Mouse (Mus musculus) lung, postnatal 0 days (tissue): ENCODE measurements around the gene Dlg4. TPM values are rescaled to one million over a fixed set of nuclear protein-coding genes. Genes with fewer than 3 reads are reported as not detected.
A peak's percentile ranks its signal among the peaks of the same experiment; 100 is the strongest.
"Not testable (repeated sequence)": the region's sequence is repeated elsewhere in the genome, so short reads cannot be mapped to it uniquely, and the experiment has no call there.

Experiments
- ATAC-seq: fragments of 200-750 bp; cut with Nextera tagmentation; 2 replicates; pipeline ENCODE4 v1.8.0; 2017; ENCODE audit warnings: moderate library complexity
- DNase-seq: peaks from one replicate; pipeline ENCODE4 v3.0.0-alpha.2; 2016; ENCODE audit warnings: low spot score
- H3K27ac ChIP-seq: fragments of 300-500 bp; sonication (generic); 2 replicates; pipeline ENCODE4 v1.5.1; 2014; ENCODE audit warnings: antibody characterized with exemption, mild to moderate bottlenecking, low read length, mixed read lengths
- H3K27me3 ChIP-seq: fragments of 300-500 bp; sonication (generic); replicated peaks from 2 replicates; pipeline ENCODE4 v1.6.1; 2014; ENCODE audit warnings: low read length, mixed read lengths; ENCODE audit not compliant: insufficient read depth
- H3K36me3 ChIP-seq: fragments of 300-500 bp; sonication (generic); 2 replicates; pipeline ENCODE4 v1.6.1; 2014; ENCODE audit warnings: low read length, mixed read lengths; ENCODE audit not compliant: insufficient read depth
- H3K4me1 ChIP-seq: fragments of 300-500 bp; sonication (generic); 2 replicates; pipeline ENCODE4 v1.6.1; 2014; ENCODE audit warnings: antibody characterized with exemption, low read depth, low read length, mixed read lengths; ENCODE audit not compliant: insufficient read depth
- H3K4me2 ChIP-seq: fragments of 300-500 bp; sonication (generic); replicated peaks from 2 replicates; pipeline ENCODE4 v1.6.1; 2014; ENCODE audit warnings: low read depth, mild to moderate bottlenecking, low read length, moderate library complexity, mixed read lengths
- H3K4me3 ChIP-seq: fragments of 300-500 bp; sonication (generic); 2 replicates; pipeline ENCODE4 v1.5.1; 2014; ENCODE audit warnings: low read depth, low read length
- H3K9ac ChIP-seq: fragments of 300-500 bp; sonication (generic); replicated peaks from 2 replicates; pipeline ENCODE4 v1.6.1; 2014; ENCODE audit warnings: low read depth, mild to moderate bottlenecking
- H3K9me3 ChIP-seq: fragments of 300-500 bp; sonication (generic); 2 replicates; pipeline ENCODE4 v1.6.1; 2016; ENCODE audit warnings: low read length, mixed read lengths
- CTCF ChIP-seq: IDR thresholded peaks from 2 replicates; pipeline ENCODE4 v1.5.1; 2016; ENCODE audit warnings: antibody characterized with exemption, mild to moderate bottlenecking
- EP300 ChIP-seq: IDR thresholded peaks from 2 replicates; pipeline ENCODE4 v1.6.1; 2016; ENCODE audit warnings: antibody characterized with exemption, mild to moderate bottlenecking, control low read depth
- WGBS: fragments of 180-500 bp; shearing (Covaris S2); extraction: QIAGEN DNeasy Blood & Tissue Kit; methylation state at CpG from one replicate; pipeline ENCODE4 v1.1.7; 2014; 5-methylcytosine and 5-hydroxymethylcytosine counted together
- polyA plus RNA-seq: library from polyadenylated mRNA; unstranded; fragments of >200 nt; fragmentation: Nextera tagmentation; extraction: Ambion mirVana; gene quantifications from 2 replicates; pipeline ENCODE4 v1.2.1, GENCODE M21; 2015

The Dlg4 gene
- polyA plus RNA-seq, 1 experiment from 2014 or later, result 2.0 TPM

DNA sequence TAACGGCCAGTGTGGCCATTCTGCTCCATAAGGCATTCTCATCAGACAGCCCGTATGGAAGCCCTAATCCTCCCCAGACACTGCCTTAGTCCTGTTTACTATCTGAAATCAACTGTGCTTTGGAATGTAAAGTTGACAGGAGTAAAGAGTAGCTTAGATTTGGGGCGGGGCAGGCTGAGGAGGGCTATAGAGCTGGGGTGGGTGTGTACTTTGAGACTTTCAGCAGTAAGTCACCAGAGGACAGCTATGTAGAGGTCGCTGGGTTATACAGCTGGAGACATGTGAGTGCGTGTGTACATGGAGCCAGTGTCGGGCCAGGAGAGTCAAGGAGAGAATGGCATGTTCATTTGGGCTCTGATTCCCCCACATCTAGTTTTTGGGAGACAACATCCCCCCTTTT lies 43.2 kb downstream of the Dlg4 start:
- no peak for DNase-seq
- 39% methylated on average over 6 of the region's 6 CpGs for WGBS

DNA sequence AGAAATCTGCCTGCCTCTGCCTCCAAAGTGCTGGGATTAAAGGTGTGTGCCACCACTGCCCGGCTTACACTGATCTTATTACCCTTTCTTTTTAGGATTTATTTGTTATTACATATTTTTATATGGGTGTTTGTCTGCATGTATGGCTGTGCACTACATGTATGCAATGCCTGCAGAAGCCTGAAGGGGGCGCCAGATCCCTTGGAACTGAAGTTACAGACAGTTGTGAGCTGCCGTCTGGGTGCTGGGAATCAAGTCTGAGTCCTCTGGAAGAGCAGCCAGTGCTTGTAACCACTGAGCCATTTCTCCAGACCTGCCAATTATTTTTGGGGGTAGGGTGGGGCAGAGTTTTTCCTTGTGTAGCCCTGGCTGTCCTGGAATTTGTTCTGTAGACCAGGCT lies 46.3 kb downstream of the Dlg4 start:
- Histone ChIP-seq H3K4me1 (no peaks in the 10 kb centered on the region), H3K36me3 (no peaks in the 10 kb centered on the region), H3K27ac (no peak overlapping the region), H3K9me3 (no peaks in the 10 kb centered on the region), H3K27me3 (no peaks in the 10 kb centered on the region), H3K4me3 (no peak overlapping the region), H3K9ac (no peak overlapping the region), H3K4me2 (no peak overlapping the region)
- TF ChIP-seq CTCF, result no peak
- ATAC-seq (no peak), DNase-seq (no peak)
- 71% methylated on average over 3 of the region's 3 CpGs for WGBS

More for the DNA sequence above, 43.2 kb downstream of the Dlg4 start:
- H3K9ac ChIP-seq, result no peak overlapping the region
- no peaks in the 10 kb centered on the region for H3K36me3 ChIP-seq
- no peaks in the 10 kb centered on the region for H3K27me3 ChIP-seq
- no peaks in the 10 kb centered on the region for H3K4me1 ChIP-seq
- H3K27ac ChIP-seq, result no peak overlapping the region
- H3K4me3 ChIP-seq, result no peak overlapping the region
- no peak overlapping the region for H3K4me2 ChIP-seq
- H3K9me3 ChIP-seq, result no peaks in the 10 kb centered on the region
- no peak for ATAC-seq
- TF ChIP-seq EP300 (no peak), CTCF (no peak)

DNA sequence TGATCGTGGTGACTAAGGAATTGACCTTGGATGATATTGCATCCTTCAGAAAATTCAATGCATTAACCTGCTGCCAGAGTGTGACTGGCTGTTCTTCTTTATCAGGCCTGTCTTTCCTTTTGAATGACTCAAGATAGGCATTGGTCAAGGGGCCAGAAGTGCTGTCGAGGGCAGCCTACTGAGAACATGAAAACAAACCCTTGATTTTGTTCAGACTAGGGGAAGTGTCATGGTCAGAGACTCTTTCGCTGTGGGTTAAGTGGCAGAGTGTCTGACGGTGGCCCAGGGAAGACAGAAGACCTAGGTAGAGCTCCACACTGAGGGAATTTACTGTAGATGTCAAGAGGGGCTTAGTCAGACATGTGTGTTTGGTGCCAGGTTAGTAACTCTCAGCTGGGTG lies 50.0 kb downstream of the Dlg4 start:
- Histone ChIP-seq H3K36me3 (no peaks in the 10 kb centered on the region), H3K4me3 (no peak overlapping the region), H3K27me3 (no peaks in the 10 kb centered on the region), H3K9me3 (no peaks in the 10 kb centered on the region), H3K9ac (no peak overlapping the region), H3K4me1 (no peaks in the 10 kb centered on the region), H3K27ac (no peak overlapping the region), H3K4me2 (no peak overlapping the region)
- WGBS, result 56% methylated on average over 4 of the region's 4 CpGs
- ATAC-seq (no peak), DNase-seq (no peak)
- no peak for TF ChIP-seq CTCF
- TF ChIP-seq EP300, result no peak

DNA sequence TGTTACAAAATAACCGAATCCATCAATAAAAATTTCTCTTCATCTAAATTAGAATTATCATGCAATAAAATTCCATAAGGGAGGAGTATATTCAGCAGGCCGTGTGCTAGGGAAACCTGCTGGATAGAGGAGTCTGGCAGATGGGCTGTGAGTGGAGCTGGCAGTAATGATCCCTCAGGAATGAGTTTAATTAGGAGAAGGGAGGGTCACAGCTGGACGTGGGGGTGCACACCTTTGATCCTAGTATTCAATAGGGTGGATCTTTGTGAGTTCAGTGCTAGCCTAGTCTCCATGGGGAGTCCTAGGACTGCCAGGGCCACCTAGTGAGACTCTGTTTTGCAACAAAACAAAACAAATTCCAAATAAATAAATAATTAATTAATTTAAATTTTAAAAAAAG lies 51.5 kb downstream of the Dlg4 start:
- Histone ChIP-seq H3K27me3 (no peaks in the 10 kb centered on the region), H3K27ac (no peak overlapping the region), H3K9me3 (no peaks in the 10 kb centered on the region), H3K4me3 (no peak overlapping the region), H3K9ac (no peak overlapping the region), H3K4me2 (no peak overlapping the region), H3K36me3 (no peaks in the 10 kb centered on the region), H3K4me1 (no peaks in the 10 kb centered on the region)
- 57% methylated on average over 3 of the region's 3 CpGs for WGBS
- DNase-seq, result no peak
- no peak for ATAC-seq
- TF ChIP-seq CTCF (no peak), EP300 (no peak)

DNA sequence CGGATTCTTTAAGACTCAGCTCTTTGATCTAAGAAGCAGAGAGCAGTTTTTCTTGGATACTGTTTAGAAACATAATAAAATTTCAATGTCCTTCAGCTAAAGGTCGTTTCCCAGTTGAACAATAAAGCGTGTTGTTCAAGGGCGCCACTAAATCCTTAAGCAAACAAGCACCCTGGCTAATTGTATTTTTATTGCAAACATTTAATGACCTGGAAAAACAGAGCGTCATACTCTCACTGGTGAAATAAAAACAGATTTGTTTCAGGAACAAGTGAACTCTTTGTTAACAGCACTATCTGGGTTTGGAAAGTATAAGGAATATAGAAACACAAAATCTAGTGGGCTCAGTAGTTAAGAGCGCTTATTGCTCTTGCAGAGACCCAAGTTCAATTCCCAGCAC lies 53.3 kb downstream of the Dlg4 start:
- Histone ChIP-seq H3K4me2 (no peak overlapping the region), H3K9me3 (no peaks in the 10 kb centered on the region), H3K27ac (no peak overlapping the region), H3K4me3 (no peak overlapping the region), H3K36me3 (no peaks in the 10 kb centered on the region), H3K9ac (no peak overlapping the region), H3K27me3 (no peaks in the 10 kb centered on the region), H3K4me1 (no peaks in the 10 kb centered on the region)
- TF ChIP-seq EP300 (no peak), CTCF (no peak)
- DNase-seq (no peak), ATAC-seq (no peak)
- WGBS, result 72% methylated on average over 6 of the region's 6 CpGs

DNA sequence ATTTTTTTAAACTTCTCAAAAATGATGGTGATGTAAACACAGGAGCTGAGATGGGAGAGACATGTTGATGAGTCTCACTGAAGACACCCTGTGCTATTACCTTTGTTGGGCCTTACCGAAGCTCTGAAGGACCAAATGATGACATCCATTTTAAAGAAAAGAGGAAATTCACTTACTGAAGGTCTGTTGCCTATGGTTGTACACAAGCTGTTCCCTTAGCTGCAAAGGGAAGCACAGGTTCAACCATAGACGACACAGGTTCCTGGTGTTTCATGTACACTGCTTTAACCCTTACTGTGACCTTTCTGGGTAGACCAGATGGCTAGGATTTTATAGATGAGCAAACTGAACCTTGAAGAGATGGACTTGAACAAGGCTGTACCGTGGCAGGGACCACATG lies 53.9 kb downstream of the Dlg4 start:
- not testable (repeated sequence) for ATAC-seq, H3K4me3 ChIP-seq, H3K27ac ChIP-seq, DNase-seq, H3K4me2 ChIP-seq, H3K27me3 ChIP-seq, H3K4me1 ChIP-seq, H3K9ac ChIP-seq, H3K9me3 ChIP-seq, H3K36me3 ChIP-seq
- WGBS, result 72% methylated on average over 3 of the region's 3 CpGs

DNA sequence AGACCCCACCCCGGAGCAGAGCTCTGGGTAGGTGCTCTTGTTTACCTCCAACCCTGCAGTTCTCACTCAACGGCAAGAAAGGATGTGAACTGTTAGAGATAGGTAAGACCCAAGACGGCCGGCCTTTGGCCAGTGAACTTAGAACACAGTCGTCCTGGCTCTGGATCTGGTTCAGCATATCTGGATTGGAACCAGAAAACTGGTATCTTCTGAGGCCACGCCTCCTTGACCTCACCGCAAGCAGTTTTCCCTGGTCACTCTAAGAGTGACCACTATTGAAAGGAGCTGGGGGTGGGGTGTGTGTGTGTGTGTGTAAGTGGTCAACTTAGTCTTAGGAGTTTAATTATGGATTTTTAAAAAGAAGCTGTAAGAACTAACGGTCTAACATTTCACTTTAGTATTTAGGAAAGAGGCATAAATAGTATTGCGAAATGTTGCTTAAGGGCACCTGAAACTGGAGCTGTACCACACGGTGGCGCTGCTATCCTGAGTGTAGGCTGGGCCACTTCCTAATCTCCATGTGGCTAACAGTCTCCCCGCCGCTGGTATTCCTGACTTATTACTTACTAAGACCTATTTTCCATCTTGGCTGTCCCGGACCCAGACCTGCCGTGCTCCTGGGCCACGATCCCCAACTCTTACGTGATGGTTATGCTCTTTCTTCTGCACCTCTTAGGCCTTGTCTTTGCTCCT lies 57.8 kb downstream of the Dlg4 start:
- Histone ChIP-seq H3K9ac (no peak overlapping the region), H3K9me3 (no peaks in the 10 kb centered on the region), H3K27me3 (no peaks in the 10 kb centered on the region), H3K4me1 (no peaks in the 10 kb centered on the region), H3K4me2 (no peak overlapping the region), H3K4me3 (no peak overlapping the region), H3K27ac (no peak overlapping the region), H3K36me3 (no peaks in the 10 kb centered on the region)
- DNase-seq (peak; percentile 94), ATAC-seq (peak; percentile 58; the same call in 1 of the 2 replicates)
- 34% methylated on average over 17 of the region's 17 CpGs for WGBS
- peak; percentile 93 for TF ChIP-seq CTCF
- TF ChIP-seq EP300, result no peak
